Mouse (Mus musculus) urinary bladder, adult 2 months (tissue): ENCODE results near the gene 2310034C09Rik. TPM values are rescaled to one million over a fixed set of nuclear protein-coding genes. Genes with fewer than 3 reads are reported as not detected.
"Not testable (repeated sequence)": the region's sequence is repeated elsewhere in the genome, so short reads cannot be mapped to it uniquely, and the experiment has no call there.

ENCODE experiments used
- DNase-seq: peaks from one replicate; pipeline ENCODE4 v3.0.0; 2022; ENCODE audit warnings: low spot score
- polyA plus RNA-seq: library from polyadenylated mRNA; depleted of rRNA; stranded (reverse); fragments of >200 nt; gene quantifications from 2 replicates; pipeline ENCODE4 v1.2.3, GENCODE M21; 2012; rRNA removed

2310034C09Rik gene
- polyA plus RNA-seq = not detected in 2 replicates

GRCm38 (mm10) chr16:88758547-88758946 lies at the start of gene 2310034C09Rik:
2310034C09Rik (plus strand) TSS chr16:88758847.
- not testable (repeated sequence) for DNase-seq

DNA sequence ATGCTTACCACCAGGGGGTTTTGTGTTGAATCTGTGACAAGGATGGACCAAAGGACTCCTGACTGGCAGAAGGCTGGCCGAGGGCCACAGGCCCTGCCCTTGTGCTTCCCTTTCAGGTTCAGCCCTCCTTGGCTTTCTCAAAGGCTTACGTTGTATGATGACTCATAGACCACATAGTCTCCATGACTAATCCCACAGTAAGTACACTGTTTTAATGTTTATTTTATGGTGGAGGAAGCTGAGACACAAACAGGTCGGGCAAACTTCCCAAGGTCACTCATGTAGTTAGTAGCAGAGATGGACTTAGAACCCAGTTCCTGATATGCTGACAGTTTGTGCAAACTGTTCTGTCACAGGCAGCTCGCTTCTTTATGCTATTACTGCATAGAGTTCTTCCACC lies 47.9 kb upstream of the 2310034C09Rik start:
- DNase-seq = no peak

- DNase-seq = no peak
These were observed 47.4 kb upstream of the 2310034C09Rik start for GRCm38 (mm10) chr16:88711245-88711644.

GRCm38 (mm10) chr16:88716549-88716948 lies 42.1 kb upstream of the 2310034C09Rik start:
- DNase-seq = no peak

- DNase-seq = no peak
These were observed 38.6 kb upstream of the 2310034C09Rik start for GRCm38 (mm10) chr16:88720031-88720430.

GRCm38 (mm10) chr16:88728812-88729275 lies 29.8 kb upstream of the 2310034C09Rik start, which contains the start of gene Krtap13-1:
Krtap13-1 (plus strand) TSS chr16:88728862.
- DNase-seq = no peak

- no peak for DNase-seq
These were observed 23.3 kb upstream of the 2310034C09Rik start for GRCm38 (mm10) chr16:88735391-88735790.

DNA sequence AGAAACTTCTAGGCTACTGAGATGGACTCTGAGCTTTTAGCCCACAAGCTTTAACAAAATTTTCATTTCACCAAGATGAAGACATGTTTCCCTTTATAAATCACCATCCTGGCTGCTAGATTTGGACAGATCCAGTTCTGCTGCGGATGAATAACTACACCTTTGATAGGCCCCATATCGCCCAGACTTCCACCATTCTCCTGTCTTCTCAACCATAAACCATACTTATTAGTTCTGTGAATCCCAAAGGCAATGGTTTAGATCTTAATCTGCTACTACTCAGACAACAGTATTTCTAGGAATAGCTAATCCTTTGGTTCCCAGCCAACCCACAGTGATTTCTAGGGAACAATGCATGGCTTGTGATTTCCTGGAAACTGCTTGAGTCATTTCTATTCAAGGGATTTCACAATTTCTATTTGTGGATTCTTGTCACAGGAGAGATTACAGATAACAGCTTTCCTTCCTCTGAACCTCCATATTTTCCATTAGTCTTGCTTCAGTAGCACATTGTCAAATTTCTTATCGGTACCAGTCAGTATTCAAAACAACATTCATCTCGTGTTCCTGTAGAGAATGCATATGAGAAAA lies 13.8 kb upstream of the 2310034C09Rik start:
- DNase-seq = no peak

DNA sequence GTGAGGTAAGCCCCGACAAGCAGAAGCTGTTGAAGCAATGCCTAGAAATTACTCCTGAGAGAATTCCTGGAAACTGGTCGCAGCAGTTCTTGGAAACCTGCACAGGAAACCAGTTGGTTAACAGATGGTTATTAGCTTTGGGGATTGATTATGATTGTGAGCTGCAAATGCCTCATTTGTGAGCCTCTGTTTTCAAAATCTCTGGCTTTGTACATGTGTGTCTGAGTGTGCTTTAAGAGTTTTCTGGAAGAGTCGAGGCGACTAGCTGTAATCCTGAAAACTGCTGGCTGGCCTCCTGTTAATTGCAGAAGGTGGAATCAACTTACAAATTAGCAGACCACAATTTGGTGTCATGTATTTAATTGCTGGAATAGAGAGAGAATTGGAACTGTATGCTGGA lies 10.7 kb upstream of the 2310034C09Rik start:
- no peak for DNase-seq

- not testable (repeated sequence) for DNase-seq
These were observed 7.1 kb upstream of the 2310034C09Rik start, which contains the start of gene Krtap13 for GRCm38 (mm10) chr16:88751535-88751934. Krtap13 (minus strand) TSS chr16:88751635.

DNA sequence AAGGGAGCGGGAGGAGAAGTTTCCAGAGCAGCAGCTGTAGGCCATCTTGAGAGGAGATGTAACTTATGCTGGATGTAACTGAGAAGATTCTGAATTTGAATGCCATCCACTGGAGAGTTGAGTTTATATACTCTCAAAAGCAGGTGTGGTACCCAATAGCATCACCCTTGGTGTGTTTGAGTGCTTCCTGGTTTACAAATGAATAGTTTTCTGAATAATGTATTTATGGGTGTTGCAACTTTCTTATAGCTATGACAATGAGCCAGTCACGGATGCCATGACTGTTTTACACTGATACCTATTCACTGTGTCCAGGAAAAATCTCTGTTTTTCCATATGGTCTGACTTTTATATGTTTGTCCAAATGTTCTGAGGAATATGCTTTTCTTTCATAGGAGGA lies 15.5 kb downstream of the 2310034C09Rik start, which contains the start of gene 2310057N15Rik:
Gene 2310057N15Rik, minus strand, starts transcription at position 101 of the 400 bp plus-strand sequence.
- DNase-seq = no peak

DNA sequence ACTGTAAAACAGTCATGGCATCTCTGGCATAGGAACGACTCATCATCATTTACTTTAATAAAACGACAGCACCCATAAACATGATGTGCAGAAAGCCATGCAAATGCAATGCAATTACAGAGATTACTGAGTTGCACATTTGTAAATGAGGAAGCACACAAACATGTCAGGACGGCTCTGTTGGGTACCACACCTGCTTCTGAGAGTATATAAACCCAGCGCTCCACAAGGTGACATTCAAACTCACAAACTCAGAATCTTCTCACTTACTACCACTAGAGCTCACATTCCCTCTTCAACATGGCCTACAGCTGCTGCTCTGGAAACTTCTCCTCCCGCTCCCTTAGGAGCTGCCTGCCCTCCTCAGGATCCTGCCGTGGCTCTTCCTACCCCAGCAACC lies 18.9 kb downstream of the 2310034C09Rik start, which contains the start of gene Gm5965:
Gene Gm5965, plus strand, starts transcription at position 301 of the 400 bp plus-strand sequence.
- DNase-seq = no peak

GRCm38 (mm10) chr16:88786786-88787185 lies 28.1 kb downstream of the 2310034C09Rik start:
- DNase-seq = no peak

Other genes with a start within 250 kb of the 2310034C09Rik start
- gene Cldn8, start 195.7 kb upstream of the 2310034C09Rik start, polyA plus RNA-seq = 61.8 and 94.6 TPM in 2 replicates
- gene Krtap24-1, start 146.6 kb upstream of the 2310034C09Rik start, polyA plus RNA-seq = not detected in 2 replicates
- not detected in 2 replicates for gene 2310079G19Rik, start 131.2 kb upstream of the 2310034C09Rik start, polyA plus RNA-seq
- gene Krtap26-1, start 111.1 kb upstream of the 2310034C09Rik start, polyA plus RNA-seq = not detected in 2 replicates
- gene Krtap27-1, start 87.2 kb upstream of the 2310034C09Rik start, polyA plus RNA-seq = not detected in 2 replicates
- gene 2310061N02Rik, start 50.9 kb upstream of the 2310034C09Rik start, polyA plus RNA-seq = not detected in 2 replicates
- not detected in 2 replicates for gene Krtap13-1, start 30.0 kb upstream of the 2310034C09Rik start, polyA plus RNA-seq
- not detected in 2 replicates for gene Krtap13, start 7.2 kb upstream of the 2310034C09Rik start, polyA plus RNA-seq
- not detected in 2 replicates for gene 2310057N15Rik, start 15.4 kb downstream of the 2310034C09Rik start, polyA plus RNA-seq
- gene Gm5965, start 19.0 kb downstream of the 2310034C09Rik start, polyA plus RNA-seq = not detected in 2 replicates
- gene Gm20741, start 53.4 kb downstream of the 2310034C09Rik start, polyA plus RNA-seq = not detected in 2 replicates
- gene Krtap15, start 61.4 kb downstream of the 2310034C09Rik start, polyA plus RNA-seq = not detected in 2 replicates
- not detected in 2 replicates for gene Krtap14, start 67.3 kb downstream of the 2310034C09Rik start, polyA plus RNA-seq
- gene Krtap19-1, start 110.6 kb downstream of the 2310034C09Rik start, polyA plus RNA-seq = not detected in 2 replicates
- gene Krtap19-2, start 115.4 kb downstream of the 2310034C09Rik start, polyA plus RNA-seq = not detected in 2 replicates
- gene Krtap19-3, start 119.2 kb downstream of the 2310034C09Rik start, polyA plus RNA-seq = not detected in 2 replicates
- gene Krtap19-4, start 126.2 kb downstream of the 2310034C09Rik start, polyA plus RNA-seq = not detected in 2 replicates
- gene Krtap19-5, start 137.6 kb downstream of the 2310034C09Rik start, polyA plus RNA-seq = not detected in 2 replicates
- gene Krtap19-9b, start 173.4 kb downstream of the 2310034C09Rik start, polyA plus RNA-seq = not detected in 2 replicates
- not detected in 2 replicates for gene Krtap16-3, start 204.0 kb downstream of the 2310034C09Rik start, polyA plus RNA-seq